Mouse (Mus musculus) adrenal gland, postnatal 10 days (tissue): ENCODE results near the gene Hnrnpul2. TPM values are rescaled to one million over a fixed set of nuclear protein-coding genes. Genes with fewer than 3 reads are reported as not detected.

Source experiments
- DNase-seq: peaks from one replicate; pipeline ENCODE4 v3.0.0; 2021; ENCODE audit warnings: mixed read lengths
- long read RNA-seq, 2 experiments: library from polyadenylated mRNA; stranded (forward); transcript quantifications; one replicate each; pipeline ENCODE4 v2.0.0; 2021
- total RNA-seq, 2 experiments: library from RNA; stranded (reverse); gene quantifications; 2 replicates each; pipeline ENCODE4 v1.2.3; 2021

Hnrnpul2 gene
- 10 to 100 TPM; 58.0 to 62.7 TPM for total RNA-seq
- long read RNA-seq, experiment 1, full-length matches to known transcripts = 1 of 2 reads
- long read RNA-seq, experiment 1, partial matches to known transcripts = 1 of 2 reads
- long read RNA-seq, experiment 1, other reads (novel, unspliced or antisense) = 0 of 2 reads
- long read RNA-seq, experiment 2, partial matches to known transcripts = 0 of 2 reads
- long read RNA-seq, experiment 2, other reads (novel, unspliced or antisense) = 2 of 2 reads

DNA sequence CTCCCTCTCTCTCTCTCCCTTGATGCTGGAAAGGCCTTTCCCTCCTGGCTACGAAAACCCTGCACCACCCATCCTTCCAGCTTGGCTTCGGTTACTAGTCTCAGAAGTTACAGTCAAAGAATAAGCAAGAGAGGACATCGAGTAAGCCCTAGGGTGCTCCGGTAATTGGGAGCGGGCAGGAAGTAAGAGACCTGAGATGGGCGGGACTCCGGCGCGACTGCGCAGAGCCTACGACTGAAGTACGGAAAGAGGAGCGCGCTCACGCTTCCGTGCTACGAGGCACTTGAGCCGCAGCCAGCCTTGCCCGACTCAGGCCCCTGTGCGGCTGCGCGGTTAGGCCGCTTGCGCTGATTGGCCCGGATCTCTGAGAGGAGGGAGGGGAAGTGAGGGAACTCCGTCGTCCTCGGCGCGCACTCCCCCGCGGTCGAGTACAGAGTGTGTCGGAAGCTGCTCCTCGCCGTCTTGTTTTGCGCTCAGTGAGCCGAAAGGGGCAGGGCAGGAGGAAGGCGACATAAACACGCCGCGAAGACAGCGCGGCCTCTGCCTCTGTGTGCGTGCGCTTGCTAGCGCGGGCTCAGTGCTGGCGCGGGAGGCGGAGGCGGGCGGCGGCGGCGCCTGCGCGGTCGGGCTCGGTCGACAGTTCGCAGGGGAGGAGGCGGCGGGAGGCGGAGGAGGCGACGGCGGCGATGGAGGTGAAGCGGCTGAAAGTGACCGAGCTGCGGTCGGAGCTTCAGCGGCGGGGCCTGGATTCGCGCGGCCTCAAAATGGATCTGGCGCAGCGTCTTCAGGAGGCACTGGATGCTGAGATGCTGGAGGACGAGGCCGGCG, at the start of gene Hnrnpul2:
Gene Hnrnpul2 (plus strand): TSS at position 415 of the 828 bp plus-strand sequence.
- peak; percentile 99 for DNase-seq

DNA sequence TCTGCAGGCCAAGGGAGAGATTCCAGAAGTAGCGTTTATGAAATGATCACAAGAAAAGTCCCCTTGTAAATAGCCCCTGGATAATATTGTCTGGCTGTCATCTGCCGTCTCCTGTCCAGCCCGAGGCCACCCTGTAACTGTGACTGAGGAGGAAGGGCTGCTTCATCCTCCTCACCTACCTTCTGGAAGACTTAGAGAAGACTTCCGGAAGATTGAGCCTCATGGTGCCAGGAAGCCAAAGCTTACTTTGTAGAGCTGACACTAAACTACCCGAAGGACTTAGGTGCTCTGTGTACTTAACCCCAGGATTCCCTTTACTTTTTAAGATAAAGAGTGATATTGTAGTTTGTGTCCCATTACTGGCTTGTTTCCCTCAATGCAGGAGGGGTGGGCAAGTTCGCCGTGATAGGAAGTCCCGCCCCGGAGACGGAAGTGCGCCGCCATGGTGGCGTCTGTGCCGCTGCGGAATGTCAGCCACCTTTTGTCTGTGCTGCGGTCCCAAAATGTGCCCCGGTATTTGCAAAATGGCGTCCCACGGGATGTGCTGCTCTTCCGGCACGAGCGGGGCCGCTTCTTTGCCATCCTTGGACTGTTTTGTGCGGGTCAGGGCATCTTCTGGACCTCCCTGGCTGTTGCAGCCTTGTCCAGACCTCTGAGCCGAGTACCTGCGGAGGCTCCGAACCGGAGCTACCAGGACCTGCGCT, 49.1 kb upstream of the Hnrnpul2 start, which contains the start of gene Tmem223:
Gene Tmem223 (plus strand): TSS at position 430 of the 704 bp plus-strand sequence.
- DNase-seq = peak; percentile 90

DNA sequence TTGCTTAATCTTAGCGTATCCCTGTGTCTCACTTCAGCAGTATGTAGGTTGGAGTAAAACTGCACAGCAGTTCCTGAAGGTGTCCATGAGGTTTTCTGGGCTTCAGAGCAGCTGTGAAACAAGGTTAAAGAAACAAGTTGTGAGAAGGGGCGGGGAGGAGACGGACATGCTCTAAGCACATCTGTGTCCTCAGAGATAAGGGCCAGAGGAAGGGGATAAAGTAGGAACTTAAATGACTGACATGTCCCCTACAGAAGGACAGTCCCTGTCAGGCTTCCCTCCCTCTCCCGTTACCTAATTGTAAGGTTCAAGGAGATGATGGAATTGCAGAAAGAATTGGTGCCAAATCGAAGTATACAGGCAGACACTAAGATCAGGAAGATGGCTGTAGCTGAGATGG, 46.8 kb upstream of the Hnrnpul2 start:
- DNase-seq = no peak

DNA sequence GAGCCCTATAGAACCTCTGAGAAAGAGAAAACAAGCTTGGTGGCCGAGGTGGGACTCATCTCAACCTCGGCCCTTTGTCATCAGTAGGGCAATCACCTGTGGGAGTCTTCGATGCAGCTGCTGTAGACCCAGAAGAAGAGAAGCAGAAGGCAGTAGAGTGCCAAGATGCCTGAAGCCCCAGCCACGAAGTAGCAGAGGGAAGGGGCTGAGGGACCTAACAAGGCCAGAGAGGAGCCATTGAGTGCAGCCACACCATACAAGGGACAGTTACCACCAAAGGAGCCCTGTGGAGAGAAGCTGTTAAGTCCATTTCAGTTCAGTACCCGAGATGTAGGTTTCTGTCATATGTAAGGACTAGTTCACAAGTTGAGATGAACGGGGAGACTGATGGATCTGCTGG, 46.4 kb upstream of the Hnrnpul2 start:
- no peak for DNase-seq

DNA sequence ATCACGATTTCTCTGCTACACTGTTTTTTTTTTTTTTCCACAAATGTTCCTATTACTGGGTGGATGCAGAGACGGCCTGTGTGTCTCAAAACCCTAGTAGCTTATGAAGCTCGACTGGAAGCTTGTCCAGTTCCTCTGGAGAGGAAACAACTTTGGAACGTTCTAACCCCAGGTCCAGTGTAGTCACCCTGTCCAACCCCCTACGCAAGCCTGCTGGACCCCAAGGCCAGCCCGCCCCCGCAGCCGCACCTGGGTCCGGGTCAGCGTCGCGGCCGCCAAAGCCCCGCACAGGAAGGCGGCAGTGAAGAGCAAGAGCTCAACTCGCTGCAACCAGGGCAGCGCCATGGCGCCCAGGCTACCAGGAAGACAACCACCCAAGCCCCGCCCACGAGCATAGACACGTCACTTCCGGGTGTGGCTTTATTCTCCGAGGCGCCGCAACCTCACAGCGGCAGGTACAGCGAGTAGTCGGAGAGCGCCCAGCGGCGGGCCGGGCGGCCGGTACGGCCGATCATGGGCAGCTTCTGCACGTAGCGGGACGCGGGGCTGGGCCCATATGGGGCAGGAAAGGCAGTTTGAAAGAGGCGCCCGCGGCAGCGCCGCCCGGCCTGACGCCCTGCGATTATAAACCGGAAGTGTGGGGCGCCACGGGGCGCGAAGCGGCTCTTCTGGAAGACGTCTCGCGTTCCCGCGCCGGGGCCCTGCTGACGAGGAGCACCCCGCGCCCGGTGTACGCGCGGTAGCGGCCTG, 45.5 kb upstream of the Hnrnpul2 start, which contains the start of gene Tmem179b:
Gene Tmem179b (minus strand): TSS at position 382 of the 750 bp plus-strand sequence.
- DNase-seq = peak; percentile 98

DNA sequence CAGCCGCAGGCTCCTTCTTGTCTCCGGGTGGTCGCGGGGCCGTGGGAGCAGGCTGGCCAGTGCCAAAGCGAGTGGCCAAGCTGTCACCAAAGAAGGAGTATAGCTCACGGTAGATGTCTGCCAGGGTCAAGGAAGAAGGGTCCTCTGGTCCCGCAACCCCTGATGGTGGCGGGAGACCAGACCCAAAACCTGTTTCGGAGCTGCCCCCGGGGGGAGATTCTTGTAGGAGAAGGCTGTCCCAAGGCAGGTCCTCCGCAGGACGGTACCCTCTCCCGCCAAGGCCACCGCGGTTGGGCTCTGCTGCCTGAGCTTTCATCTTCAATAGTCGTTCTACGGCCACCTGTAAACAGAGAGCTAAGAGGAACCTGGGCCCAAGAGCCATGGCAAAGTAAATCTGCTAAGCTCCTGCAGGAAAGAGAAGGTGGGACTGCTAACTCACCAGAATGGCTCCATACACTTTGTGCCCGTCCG, 44.8 kb upstream of the Hnrnpul2 start:
- peak; percentile 62 for DNase-seq

DNA sequence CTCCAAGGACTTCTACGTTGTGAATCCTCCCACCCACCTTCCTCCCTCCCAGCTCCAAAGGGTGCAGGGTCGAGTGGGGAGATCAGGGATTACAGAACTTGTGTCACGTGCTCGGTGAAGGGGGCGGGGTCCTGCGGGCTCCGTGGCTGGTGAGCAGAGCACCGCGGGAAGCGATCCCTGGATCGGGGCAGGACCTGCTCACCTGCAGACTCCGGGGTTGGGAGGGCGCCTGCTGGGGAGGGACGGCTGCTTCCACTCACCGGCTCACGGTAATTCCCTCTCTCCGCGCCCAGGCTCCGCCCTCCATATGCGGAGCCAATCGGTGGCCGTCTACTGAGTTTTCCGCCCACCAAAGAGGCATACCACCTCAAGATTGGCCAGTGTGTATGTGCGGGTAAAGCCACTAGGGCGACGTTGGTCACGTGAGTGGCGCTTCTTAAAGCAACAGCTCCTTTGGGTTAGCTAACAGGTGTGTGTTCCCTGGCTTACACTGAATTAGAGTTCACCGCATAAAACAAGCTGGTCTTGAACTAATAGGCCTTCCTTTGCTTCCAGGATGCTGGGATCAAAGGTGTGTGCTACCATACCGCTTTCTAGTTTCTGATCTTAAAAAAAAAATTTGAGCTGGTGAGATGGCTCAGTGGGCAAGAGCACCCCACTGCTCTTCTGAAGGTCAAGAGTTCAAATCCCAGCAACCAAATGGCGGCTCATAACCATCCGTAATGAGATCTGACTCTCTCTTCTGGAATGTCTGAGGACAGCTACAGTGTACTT, 33.6 kb upstream of the Hnrnpul2 start, which contains the start of gene Taf6l:
Gene Taf6l (minus strand): TSS at position 410 of the 774 bp plus-strand sequence.
- peak; percentile 93 for DNase-seq

- no peak for DNase-seq
These were observed 31.3 kb upstream of the Hnrnpul2 start for GRCm38 (mm10) chr19:8788521-8788920.

GRCm38 (mm10) chr19:8789171-8789570, 30.6 kb upstream of the Hnrnpul2 start:
- DNase-seq = no peak

- DNase-seq = no peak
These were observed 29.6 kb upstream of the Hnrnpul2 start for GRCm38 (mm10) chr19:8790171-8790570.

DNA sequence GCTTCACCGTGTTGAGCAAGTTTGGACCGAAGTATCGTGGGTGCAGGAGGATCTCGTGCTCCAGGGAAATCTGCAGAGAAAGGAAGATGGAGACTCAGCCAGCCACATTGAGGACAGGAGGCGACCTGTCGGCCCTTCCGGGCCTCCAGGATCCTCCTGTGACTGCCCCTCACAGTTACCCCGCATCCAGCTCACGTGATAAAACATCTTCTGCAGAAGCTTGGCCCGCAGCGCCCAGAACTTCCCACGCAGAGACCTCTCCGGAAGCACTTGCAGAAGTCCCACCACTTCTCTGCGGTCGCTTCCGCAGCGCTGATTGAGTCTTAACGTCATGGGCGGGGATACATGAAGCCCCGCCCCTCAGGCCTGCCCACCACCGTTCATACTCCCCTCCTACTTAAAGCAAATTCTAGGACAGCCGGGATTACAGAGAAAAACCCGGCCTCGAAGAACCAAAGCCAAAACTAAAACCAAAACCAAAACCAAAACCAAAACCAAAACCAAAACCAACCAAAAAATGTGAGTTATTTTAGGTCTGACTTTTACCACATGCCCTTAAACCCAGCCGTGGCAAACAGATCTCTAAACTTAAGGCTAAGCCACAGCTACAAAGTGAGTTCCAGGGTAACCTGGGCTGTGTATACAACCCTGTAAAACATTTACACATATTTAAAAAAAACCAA, 21.4 kb upstream of the Hnrnpul2 start, which contains the start of gene Polr2g:
Gene Polr2g (minus strand): TSS at position 314 of the 683 bp plus-strand sequence.
- DNase-seq = peak; percentile 94

GRCm38 (mm10) chr19:8798947-8799315, 20.9 kb upstream of the Hnrnpul2 start:
- no peak for DNase-seq

GRCm38 (mm10) chr19:8802130-8802821, 17.5 kb upstream of the Hnrnpul2 start, which contains the start of gene Zbtb3:
TSS of gene Zbtb3 (plus strand) at chr19:8802555.
- DNase-seq = peak; percentile 93

DNA sequence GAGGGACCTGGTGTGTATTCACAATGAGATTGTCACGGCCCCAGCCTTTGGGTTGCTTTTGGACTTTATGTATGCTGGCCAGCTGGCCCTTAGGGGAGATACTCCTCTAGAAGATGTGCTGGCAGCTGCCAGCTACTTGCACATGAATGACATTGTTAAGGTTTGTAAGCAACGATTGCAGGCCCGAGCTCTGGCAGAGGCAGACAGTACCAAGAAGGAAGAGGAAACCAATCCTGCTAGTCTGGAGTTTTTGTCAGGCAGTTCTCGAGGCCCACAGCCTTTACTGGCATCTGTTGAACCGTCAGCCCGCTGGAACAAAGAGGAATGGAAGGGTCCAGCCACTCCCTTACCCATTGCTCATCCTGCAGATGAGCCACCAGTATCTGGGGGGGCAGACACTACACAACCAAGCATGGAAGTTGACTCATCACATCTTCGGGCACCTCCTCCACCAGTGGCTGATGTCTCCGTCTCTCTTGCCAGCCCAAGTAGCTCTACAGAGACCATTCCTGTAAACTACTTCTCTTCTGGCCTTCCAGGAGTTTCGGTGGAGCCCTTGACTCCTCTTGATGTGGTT, 16.5 kb upstream of the Hnrnpul2 start:
- DNase-seq = no peak

DNA sequence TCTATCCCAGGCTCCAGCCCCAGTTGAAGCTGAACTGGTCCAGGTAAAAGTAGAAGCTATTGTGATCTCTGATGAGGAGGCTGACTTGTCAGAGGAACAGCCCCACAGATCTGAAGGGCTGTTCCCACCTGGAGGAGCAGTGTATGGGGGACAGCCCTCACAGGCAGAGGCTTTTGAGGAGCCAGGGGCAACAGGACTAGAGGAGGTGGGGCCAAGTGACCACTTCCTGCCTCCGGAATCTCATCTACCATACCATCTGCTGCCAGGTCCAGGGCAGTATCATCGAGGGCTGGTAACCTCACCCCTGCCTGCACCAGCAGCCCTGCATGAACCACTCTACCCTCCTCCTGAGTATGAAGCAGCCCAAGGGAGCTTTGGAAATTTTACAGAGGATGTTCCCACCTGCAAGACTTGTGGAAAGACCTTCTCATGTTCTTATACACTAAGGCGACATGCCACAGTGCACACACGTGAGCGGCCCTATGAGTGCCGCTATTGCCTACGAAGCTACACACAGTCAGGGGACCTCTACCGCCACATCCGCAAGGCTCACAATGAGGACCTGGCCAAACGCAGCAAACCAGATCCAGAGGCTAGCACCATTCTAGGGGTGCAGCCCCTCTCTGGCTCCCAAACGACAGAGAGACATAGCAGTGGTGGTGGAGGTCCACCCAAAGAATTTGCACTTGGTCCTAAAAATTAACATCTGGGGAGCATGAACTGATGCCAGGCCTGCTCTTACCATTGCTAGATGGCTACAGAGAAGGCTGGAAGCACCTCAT, 15.7 kb upstream of the Hnrnpul2 start:
- DNase-seq = no peak

- DNase-seq = no peak
These were observed 13.0 kb upstream of the Hnrnpul2 start for GRCm38 (mm10) chr19:8806810-8807209.

DNA sequence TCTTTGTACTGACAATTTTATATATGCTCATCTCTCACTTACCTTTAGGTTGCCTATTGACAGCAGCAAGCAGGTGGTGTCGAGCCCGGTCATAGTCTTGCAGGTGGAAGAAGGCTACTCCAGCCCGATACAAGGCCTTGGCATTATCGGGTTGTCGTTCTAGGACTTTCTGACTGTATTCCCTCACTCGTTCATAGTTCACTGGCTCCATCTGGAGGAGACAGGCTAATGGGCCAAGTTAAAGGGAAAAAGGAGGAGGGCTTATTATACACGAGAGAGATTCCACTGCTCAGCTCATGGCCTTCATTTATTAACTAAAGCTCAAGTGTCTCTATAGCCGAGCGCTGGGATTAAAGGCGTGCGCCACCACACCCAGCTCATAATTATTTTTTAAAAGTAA, 4.0 kb upstream of the Hnrnpul2 start:
- DNase-seq = no peak

GRCm38 (mm10) chr19:8817001-8817400, 2.8 kb upstream of the Hnrnpul2 start:
- DNase-seq = no peak
